Mouse (Mus musculus) gastrocnemius, adult 2 months (tissue): ENCODE data around the gene Mlxip. TPM values are rescaled to one million over a fixed set of nuclear protein-coding genes. Genes with fewer than 3 reads are reported as not detected.

Experiments
- DNase-seq: peaks from one replicate; pipeline ENCODE4 v3.0.0; 2022
- H3K27ac ChIP-seq: fragments of 200-600 bp; 2 replicates; pipeline ENCODE4 v1.8.1; 2022; ENCODE audit warnings: mild to moderate bottlenecking
- H3K4me3 ChIP-seq: fragments of 200-600 bp; 2 replicates; pipeline ENCODE4 v1.8.1; 2022; ENCODE audit warnings: mild to moderate bottlenecking, moderate library complexity
- CTCF ChIP-seq: fragments of 200-600 bp; IDR thresholded peaks from 2 replicates; pipeline ENCODE4 v1.8.1; 2022; ENCODE audit warnings: antibody characterized with exemption, mild to moderate bottlenecking, moderate library complexity
- intact Hi-C: fragments of 180-260 bp; cut with DNase I; formaldehyde crosslinking; loops from one replicate; pipeline ENCODE4 v1.15.1; 2025
- total RNA-seq, 2 experiments: library from RNA; stranded (reverse); gene quantifications; 2 replicates each; pipeline ENCODE4 v1.2.3; 2021

Gene Mlxip
- total RNA-seq, 2 experiments from 2014 or later, result 55.7 to 66.0 TPM

- intact Hi-C loops, result loop anchor here (2.0 kb wide), 1 partner anchor 20 kb away; no protein-coding TSS in a partner anchor
- DNase-seq, result peak; percentile 87
- H3K4me3 ChIP-seq, result no peak overlapping the region
Observed at GRCm38 (mm10) chr5:123416566-123417518, 22.2 kb downstream of the Mlxip start.

GRCm38 (mm10) chr5:123423885-123424284, 29.3 kb downstream of the Mlxip start:
- TF ChIP-seq CTCF, result no peak
- Histone ChIP-seq H3K4me3 (no peak overlapping the region), H3K27ac (peak overlapping the region; percentile 85)
- intact Hi-C loops, result no loop called here
- no peak for DNase-seq

More at GRCm38 (mm10) chr5:123416566-123417518, 22.2 kb downstream of the Mlxip start:
- TF ChIP-seq CTCF, result no peak
- H3K27ac ChIP-seq, result peak overlapping the region; percentile 86

- no peak for TF ChIP-seq CTCF
- Histone ChIP-seq H3K27ac (peak overlapping the region; percentile 35; the same call in 1 of the 2 replicates), H3K4me3 (no peak overlapping the region)
- intact Hi-C loops, result no loop called here
- DNase-seq, result no peak
Observed at GRCm38 (mm10) chr5:123427556-123427955, 33.0 kb downstream of the Mlxip start.

- DNase-seq, result peak; percentile 78
- Histone ChIP-seq H3K4me3 (peak overlapping the region; percentile 11; the same call in 1 of the 2 replicates), H3K27ac (peak overlapping the region; percentile 48)
- TF ChIP-seq CTCF, result no peak
- intact Hi-C loops, result loop anchor here (5.0 kb wide), 1 partner anchor 39 kb away; the partner anchor contains the start of gene Mlxip
Observed at GRCm38 (mm10) chr5:123431524-123432304, 37.1 kb downstream of the Mlxip start.

- intact Hi-C loops, result loop anchor here (5.0 kb wide), 1 partner anchor 40 kb away; the partner anchor contains the start of gene Mlxip
Observed at GRCm38 (mm10) chr5:123432305-123432874, 37.8 kb downstream of the Mlxip start.

GRCm38 (mm10) chr5:123436071-123436779, 41.6 kb downstream of the Mlxip start:
- Histone ChIP-seq H3K4me3 (peak overlapping the region; percentile 35), H3K27ac (peak overlapping the region; percentile 85)
- no peak for DNase-seq
- TF ChIP-seq CTCF, result peak; percentile 54
- intact Hi-C loops, result loop anchor here (1.0 to 2.0 kb wide), 2 partner anchors 59 to 67 kb away; no protein-coding TSS in a partner anchor

More at GRCm38 (mm10) chr5:123432305-123432874, 37.8 kb downstream of the Mlxip start:
- TF ChIP-seq CTCF, result no peak
- Histone ChIP-seq H3K27ac (peak overlapping the region; percentile 48), H3K4me3 (no peak overlapping the region; the same call in 1 of the 2 replicates)
- DNase-seq, result no peak

GRCm38 (mm10) chr5:123436780-123437175, 42.2 kb downstream of the Mlxip start:
- intact Hi-C loops, result loop anchor here (1.0 to 2.0 kb wide), 2 partner anchors 59 to 68 kb away; no protein-coding TSS in a partner anchor
- DNase-seq, result peak; percentile 47
- Histone ChIP-seq H3K27ac (peak overlapping the region; percentile 85), H3K4me3 (peak overlapping the region; percentile 35; the same call in 1 of the 2 replicates)
- peak; percentile 86 for TF ChIP-seq CTCF

- no peak overlapping the region for H3K4me3 ChIP-seq
- peak overlapping the region; percentile 85 for H3K27ac ChIP-seq
- TF ChIP-seq CTCF, result no peak
- intact Hi-C loops, result no loop called here
- DNase-seq, result peak; percentile 5
Observed at GRCm38 (mm10) chr5:123438381-123438780, 43.8 kb downstream of the Mlxip start.

GRCm38 (mm10) chr5:123439312-123439711, 44.7 kb downstream of the Mlxip start:
- TF ChIP-seq CTCF, result no peak
- intact Hi-C loops, result no loop called here
- Histone ChIP-seq H3K27ac (peak overlapping the region; percentile 85), H3K4me3 (no peak overlapping the region; the same call in 1 of the 2 replicates)
- peak; percentile 83 for DNase-seq

GRCm38 (mm10) chr5:123439941-123440340, 45.3 kb downstream of the Mlxip start:
- peak; percentile 57 for DNase-seq
- Histone ChIP-seq H3K4me3 (peak overlapping the region; percentile 2; the same call in 1 of the 2 replicates), H3K27ac (peak overlapping the region; percentile 85)
- TF ChIP-seq CTCF, result peak; percentile 59
- intact Hi-C loops, result loop anchor here (5.0 to 10.0 kb wide), 2 partner anchors 172 to 185 kb away; partner anchors contain the start of gene Wdr66

- no peak overlapping the region; the same call in 1 of the 2 replicates for H3K4me3 ChIP-seq
- peak overlapping the region; percentile 85 for H3K27ac ChIP-seq
- intact Hi-C loops, result loop anchor here (5.0 to 10.0 kb wide), 2 partner anchors 172 to 186 kb away; partner anchors contain the start of gene Wdr66
- no peak for DNase-seq
- TF ChIP-seq CTCF, result peak; percentile 18; the same call in 1 of the 2 replicates
Observed at GRCm38 (mm10) chr5:123440664-123441063, 46.1 kb downstream of the Mlxip start.
